Mouse (Mus musculus): ENCODE results near the gene Gm2174. TPM values are rescaled to one million over a fixed set of nuclear protein-coding genes. Genes with fewer than 3 reads are reported as not detected.

Gene Gm2174
- polyA plus RNA-seq, 1 experiment from 2014 or later = 1.3 TPM

- TF ChIP-seq EP300 (optimal IDR thresholded peaks at IDR 0.05) (no peak), CTCF (IDR thresholded peaks at IDR 0.05; ENCODE audit: low read depth) (no peak)
- Histone ChIP-seq H3K9ac (ENCODE audit: low read length) (0 out of 2 replicates have a peak overlapping the region, but pooled peaks have one; percentile 38), H3K4me2 (replicated peaks; ENCODE audit: low read depth) (peak overlapping the region; percentile 57), H3K4me3 (ENCODE audit: low read depth, low read length) (peak overlapping the region; percentile 59), H3K36me3 (ENCODE audit: control insufficient read depth, insufficient read depth, low read length) (no peaks in the 10 kb centered on the region), H3K27ac (replicated peaks) (no peak overlapping the region), H3K4me1 (replicated peaks; ENCODE audit: control insufficient read depth, insufficient read depth) (no peaks in the 10 kb centered on the region), H3K9me3 (ENCODE audit: control insufficient read depth, low read length) (no peaks in the 10 kb centered on the region), H3K27me3 (ENCODE audit: control insufficient read depth, insufficient read depth, low read length) (no peaks in the 10 kb centered on the region)
- WGBS = 21% methylated on average over 8 of the region's 8 CpGs
- DNase-seq (ENCODE audit: low spot score) (no peak), ATAC-seq (ENCODE audit: low FRiP score, low TSS enrichment) (0 out of 2 replicates have a peak, but pooled peaks have one; percentile 6)
Observed at GRCm38 (mm10) chrX:56456379-56456778, 8.6 kb downstream of the Gm2174 start.

- WGBS = 31% methylated on average over 14 of the region's 14 CpGs
- Histone ChIP-seq H3K27ac (replicated peaks) (peak overlapping the region; percentile 63), H3K4me3 (ENCODE audit: low read depth, low read length) (no peak overlapping the region), H3K4me1 (replicated peaks; ENCODE audit: control insufficient read depth, insufficient read depth) (no peaks in the 10 kb centered on the region), H3K4me2 (replicated peaks; ENCODE audit: low read depth) (peak overlapping the region; percentile 25; the same call in 1 of the 2 replicates), H3K9ac (ENCODE audit: low read length) (no peak overlapping the region), H3K9me3 (ENCODE audit: control insufficient read depth, low read length) (no peaks in the 10 kb centered on the region), H3K36me3 (ENCODE audit: control insufficient read depth, insufficient read depth, low read length) (no peaks in the 10 kb centered on the region), H3K27me3 (ENCODE audit: control insufficient read depth, insufficient read depth, low read length) (no peaks in the 10 kb centered on the region)
- TF ChIP-seq CTCF (IDR thresholded peaks at IDR 0.05; ENCODE audit: low read depth) (no peak), EP300 (optimal IDR thresholded peaks at IDR 0.05) (no peak)
- ATAC-seq (ENCODE audit: low FRiP score, low TSS enrichment) = peak; percentile 56; the same call in 1 of the 2 replicates
- DNase-seq (ENCODE audit: low spot score) = no peak
Observed at GRCm38 (mm10) chrX:56462020-56462933, 14.5 kb downstream of the Gm2174 start.

GRCm38 (mm10) chrX:56464906-56465305 lies 17.1 kb downstream of the Gm2174 start:
- ATAC-seq (ENCODE audit: low FRiP score, low TSS enrichment) (peak; percentile 58; the same call in 1 of the 2 replicates), DNase-seq (ENCODE audit: low spot score) (no peak)
- H3K9ac ChIP-seq (ENCODE audit: low read length) = no peak overlapping the region
- 76% methylated on average over 1 of the region's 1 CpGs for WGBS
- H3K4me2 ChIP-seq (replicated peaks; ENCODE audit: low read depth) = no peak overlapping the region
- H3K4me3 ChIP-seq (ENCODE audit: low read depth, low read length) = no peak overlapping the region
- H3K27me3 ChIP-seq (ENCODE audit: control insufficient read depth, insufficient read depth, low read length) = no peaks in the 10 kb centered on the region
- TF ChIP-seq CTCF (IDR thresholded peaks at IDR 0.05; ENCODE audit: low read depth) (no peak), EP300 (optimal IDR thresholded peaks at IDR 0.05) (no peak)
- H3K9me3 ChIP-seq (ENCODE audit: control insufficient read depth, low read length) = no peaks in the 10 kb centered on the region
- H3K36me3 ChIP-seq (ENCODE audit: control insufficient read depth, insufficient read depth, low read length) = no peaks in the 10 kb centered on the region
- no peaks in the 10 kb centered on the region for H3K4me1 ChIP-seq (replicated peaks; ENCODE audit: control insufficient read depth, insufficient read depth)
- no peak overlapping the region for H3K27ac ChIP-seq (replicated peaks)

- WGBS = 54% methylated on average over 4 of the region's 4 CpGs
- no peak for DNase-seq (ENCODE audit: low spot score)
- no peak overlapping the region for H3K27ac ChIP-seq (replicated peaks)
Observed at GRCm38 (mm10) chrX:56467688-56468087, 19.9 kb downstream of the Gm2174 start.

GRCm38 (mm10) chrX:56468422-56468821 lies 20.7 kb downstream of the Gm2174 start:
- 51% methylated on average over 6 of the region's 6 CpGs for WGBS
- Histone ChIP-seq H3K4me3 (ENCODE audit: low read depth, low read length) (no peak overlapping the region), H3K4me1 (replicated peaks; ENCODE audit: control insufficient read depth, insufficient read depth) (no peaks in the 10 kb centered on the region), H3K27me3 (ENCODE audit: control insufficient read depth, insufficient read depth, low read length) (no peaks in the 10 kb centered on the region), H3K27ac (replicated peaks) (no peak overlapping the region), H3K9me3 (ENCODE audit: control insufficient read depth, low read length) (no peaks in the 10 kb centered on the region), H3K4me2 (replicated peaks; ENCODE audit: low read depth) (no peak overlapping the region), H3K9ac (ENCODE audit: low read length) (no peak overlapping the region), H3K36me3 (ENCODE audit: control insufficient read depth, insufficient read depth, low read length) (no peaks in the 10 kb centered on the region)
- TF ChIP-seq EP300 (optimal IDR thresholded peaks at IDR 0.05) (no peak), CTCF (IDR thresholded peaks at IDR 0.05; ENCODE audit: low read depth) (no peak)
- ATAC-seq (ENCODE audit: low FRiP score, low TSS enrichment) = no peak
- DNase-seq (ENCODE audit: low spot score) = no peak

More at GRCm38 (mm10) chrX:56467688-56468087, 19.9 kb downstream of the Gm2174 start:
- Histone ChIP-seq H3K4me2 (replicated peaks; ENCODE audit: low read depth) (no peak overlapping the region), H3K36me3 (ENCODE audit: control insufficient read depth, insufficient read depth, low read length) (no peaks in the 10 kb centered on the region), H3K9me3 (ENCODE audit: control insufficient read depth, low read length) (no peaks in the 10 kb centered on the region), H3K4me3 (ENCODE audit: low read depth, low read length) (no peak overlapping the region), H3K27me3 (ENCODE audit: control insufficient read depth, insufficient read depth, low read length) (no peaks in the 10 kb centered on the region), H3K9ac (ENCODE audit: low read length) (no peak overlapping the region), H3K4me1 (replicated peaks; ENCODE audit: control insufficient read depth, insufficient read depth) (no peaks in the 10 kb centered on the region)
- ATAC-seq (ENCODE audit: low FRiP score, low TSS enrichment) = no peak
- TF ChIP-seq EP300 (optimal IDR thresholded peaks at IDR 0.05) = no peak
- no peak for TF ChIP-seq CTCF (IDR thresholded peaks at IDR 0.05; ENCODE audit: low read depth)

GRCm38 (mm10) chrX:56474035-56474434 lies 26.3 kb downstream of the Gm2174 start:
- no peak for DNase-seq (ENCODE audit: low spot score)
- WGBS = 55% methylated on average over 8 of the region's 8 CpGs
- Histone ChIP-seq H3K9ac (ENCODE audit: low read length) (no peak overlapping the region), H3K36me3 (ENCODE audit: control insufficient read depth, insufficient read depth, low read length) (no peaks in the 10 kb centered on the region), H3K9me3 (ENCODE audit: control insufficient read depth, low read length) (no peaks in the 10 kb centered on the region), H3K27me3 (ENCODE audit: control insufficient read depth, insufficient read depth, low read length) (no peaks in the 10 kb centered on the region), H3K4me1 (replicated peaks; ENCODE audit: control insufficient read depth, insufficient read depth) (no peaks in the 10 kb centered on the region), H3K4me3 (ENCODE audit: low read depth, low read length) (no peak overlapping the region), H3K27ac (replicated peaks) (no peak overlapping the region), H3K4me2 (replicated peaks; ENCODE audit: low read depth) (no peak overlapping the region)
- ATAC-seq (ENCODE audit: low FRiP score, low TSS enrichment) = no peak
- TF ChIP-seq EP300 (optimal IDR thresholded peaks at IDR 0.05) = no peak

Data from stomach, postnatal 0 days (tissue).